Mouse (Mus musculus): ENCODE measurements around the gene Krtap4-13.
"Not testable (repeated sequence)": the region's sequence is repeated elsewhere in the genome, so short reads cannot be mapped to it uniquely, and the experiment has no call there.

The Krtap4-13 gene

GRCm38 (mm10) chr11:99809792-99810191 is at the start of gene Krtap4-13:
Krtap4-13 (minus strand) TSS chr11:99809892.
- not testable (repeated sequence) for DNase-seq (ENCODE audit: low spot score)

- no peak for DNase-seq (ENCODE audit: low spot score)
Measured at GRCm38 (mm10) chr11:99858761-99859160, 49.1 kb upstream of the Krtap4-13 start.

- no peak for DNase-seq (ENCODE audit: low spot score)
Measured at GRCm38 (mm10) chr11:99857617-99858016, 47.9 kb upstream of the Krtap4-13 start, which contains the start of gene Gm11568. Gm11568 (plus strand) TSS chr11:99857917.

GRCm38 (mm10) chr11:99854121-99854520 is 44.4 kb upstream of the Krtap4-13 start:
- DNase-seq (ENCODE audit: low spot score), result no peak

- DNase-seq (ENCODE audit: low spot score), result no peak
Measured at GRCm38 (mm10) chr11:99851508-99851907, 41.8 kb upstream of the Krtap4-13 start, which contains the start of gene Krtap4-16. Krtap4-16 (minus strand) TSS chr11:99851608.

GRCm38 (mm10) chr11:99846746-99847145 is 37.1 kb upstream of the Krtap4-13 start:
- DNase-seq (ENCODE audit: low spot score), result no peak

- no peak for DNase-seq (ENCODE audit: low spot score)
Measured at GRCm38 (mm10) chr11:99842185-99842584, 32.5 kb upstream of the Krtap4-13 start.

- no peak for DNase-seq (ENCODE audit: low spot score)
Measured at GRCm38 (mm10) chr11:99837966-99838365, 28.3 kb upstream of the Krtap4-13 start, which contains the start of gene 2300003K06Rik. 2300003K06Rik (minus strand) TSS chr11:99838066.

GRCm38 (mm10) chr11:99815566-99815965 is 5.9 kb upstream of the Krtap4-13 start, which contains the start of gene Gm11564:
Gm11564 (minus strand) TSS chr11:99815666.
- DNase-seq (ENCODE audit: low spot score), result not testable (repeated sequence)

GRCm38 (mm10) chr11:99804346-99804745 is 5.3 kb downstream of the Krtap4-13 start, which contains the start of gene Gm11554:
Gm11554 (minus strand) TSS chr11:99804446.
- DNase-seq (ENCODE audit: low spot score), result not testable (repeated sequence)

- DNase-seq (ENCODE audit: low spot score), result not testable (repeated sequence)
Measured at GRCm38 (mm10) chr11:99798832-99799231, 10.9 kb downstream of the Krtap4-13 start, which contains the start of gene Gm11569. Gm11569 (minus strand) TSS chr11:99798932.

- DNase-seq (ENCODE audit: low spot score), result no peak
Measured at GRCm38 (mm10) chr11:99793367-99793766, 16.3 kb downstream of the Krtap4-13 start, which contains the start of gene Gm11596. Gm11596 (minus strand) TSS chr11:99793467.

- not testable (repeated sequence) for DNase-seq (ENCODE audit: low spot score)
Measured at GRCm38 (mm10) chr11:99784900-99785299, 24.8 kb downstream of the Krtap4-13 start, which contains the start of gene Krtap4-9. Krtap4-9 (plus strand) TSS chr11:99785200.

- no peak for DNase-seq (ENCODE audit: low spot score)
Measured at GRCm38 (mm10) chr11:99780604-99781003, 29.1 kb downstream of the Krtap4-13 start, which contains the start of gene Krtap4-8. Krtap4-8 (minus strand) TSS chr11:99780704.

- DNase-seq (ENCODE audit: low spot score), result no peak
Measured at GRCm38 (mm10) chr11:99778401-99778800, 31.3 kb downstream of the Krtap4-13 start.

- DNase-seq (ENCODE audit: low spot score), result not testable (repeated sequence)
Measured at GRCm38 (mm10) chr11:99772813-99773212, 36.9 kb downstream of the Krtap4-13 start, which contains the start of gene Gm11595. Gm11595 (minus strand) TSS chr11:99772913.

- DNase-seq (ENCODE audit: low spot score), result no peak
Measured at GRCm38 (mm10) chr11:99768410-99768809, 41.3 kb downstream of the Krtap4-13 start.

Measured in c-Kit-positive CD71-positive TER-119-positive erythroid progenitor cells, embryonic 14.5 days (primary cell).